Mouse (Mus musculus): ENCODE measurements around the gene Shkbp1. TPM values are rescaled to one million over a fixed set of nuclear protein-coding genes. Genes with fewer than 3 reads are reported as not detected.

Gene Shkbp1
- total RNA-seq, 2 experiments from 2014 or later = 24.7 to 27.9 TPM

- intact Hi-C loops (cut with DNase I) = no loop called here
- DNase-seq (ENCODE audit: extremely low spot score in 1 of 2, low spot score in 2 of 2) = peak in 1 of 2 experiments; percentile 33
Observed at GRCm38 (mm10) chr7:27339114-27339513, 16.7 kb downstream of the Shkbp1 start.

- peak in 1 of 2 experiments; percentile 56 for DNase-seq (ENCODE audit: extremely low spot score in 1 of 2, low spot score in 2 of 2)
- intact Hi-C loops (cut with DNase I) = no loop called here
Observed at GRCm38 (mm10) chr7:27337175-27337853, 18.5 kb downstream of the Shkbp1 start, which contains the start of gene Ltbp4. Ltbp4 (minus strand) TSS chr7:27337692.

GRCm38 (mm10) chr7:27335928-27336823 lies 19.6 kb downstream of the Shkbp1 start:
- intact Hi-C loops (cut with DNase I) = no loop called here
- DNase-seq (ENCODE audit: extremely low spot score in 1 of 2, low spot score in 2 of 2) = peak; percentile 88 to 90

DNA sequence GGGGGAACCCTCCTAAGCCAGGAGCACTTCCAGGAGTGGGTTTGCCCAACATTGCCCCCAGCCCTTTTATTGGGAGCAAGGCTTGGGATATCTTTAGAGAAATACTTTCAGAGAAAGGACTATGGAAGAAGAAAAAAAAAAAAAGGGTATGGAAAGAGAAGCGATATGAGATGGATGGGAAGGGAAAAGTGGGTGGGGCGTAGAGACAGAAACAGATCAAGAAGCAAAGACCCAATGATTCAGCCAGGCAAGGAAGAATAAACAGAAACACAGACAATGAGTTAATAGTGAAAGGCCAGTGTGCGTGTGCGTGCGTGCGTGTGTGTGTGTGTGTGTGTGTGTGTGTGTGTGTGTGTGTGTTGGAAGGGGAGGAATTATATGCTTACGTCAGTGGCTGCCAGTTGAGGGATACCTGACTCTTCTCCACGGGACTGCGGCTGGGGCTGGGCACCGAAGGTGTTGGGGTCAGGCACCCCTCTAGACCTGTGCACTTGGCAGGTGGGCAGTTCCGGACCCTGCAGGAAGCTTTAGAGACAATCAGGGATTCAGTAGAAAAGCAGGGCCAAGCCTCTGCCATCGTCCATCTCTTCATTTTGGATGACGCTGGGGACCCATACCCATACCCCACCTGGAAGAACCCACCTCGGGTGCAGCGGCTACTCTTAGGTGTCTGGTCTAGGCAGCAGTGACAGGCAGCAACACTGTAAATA lies 20.7 kb downstream of the Shkbp1 start:
- DNase-seq (ENCODE audit: extremely low spot score in 1 of 2, low spot score in 2 of 2) = peak in 1 of 2 experiments; percentile 38
- intact Hi-C loops (cut with DNase I) = no loop called here

DNA sequence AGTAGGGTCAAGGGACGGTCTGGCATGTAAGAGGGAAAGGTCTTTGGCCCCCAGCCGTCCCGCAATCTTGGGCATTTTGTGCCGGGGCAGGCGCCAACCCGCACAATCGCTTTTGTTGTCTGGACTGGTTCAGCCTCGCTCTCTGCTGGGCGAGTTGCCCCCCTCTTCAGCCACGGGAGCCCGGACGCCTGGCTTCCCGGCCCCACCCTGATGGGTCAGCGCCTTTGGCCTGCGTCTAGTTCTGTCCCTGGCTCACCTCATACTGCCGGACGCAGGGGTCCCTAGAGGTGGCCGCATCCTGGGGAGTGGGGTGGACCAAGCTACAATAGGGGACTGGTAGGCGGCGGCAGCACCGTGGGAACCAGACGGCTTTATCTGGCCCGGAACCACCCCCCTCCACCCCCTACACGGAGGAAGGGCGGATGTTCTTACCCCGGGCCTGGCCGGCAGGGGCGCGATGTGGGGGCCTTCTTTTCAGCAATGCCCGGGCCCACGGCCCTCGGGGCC lies 21.4 kb downstream of the Shkbp1 start:
- intact Hi-C loops (cut with DNase I) = no loop called here
- peak in 1 of 2 experiments; percentile 81 for DNase-seq (ENCODE audit: extremely low spot score in 1 of 2, low spot score in 2 of 2)

- intact Hi-C loops (cut with DNase I) = loop anchor here (2.0 kb wide), 1 partner anchor 61 kb away; no protein-coding TSS in a partner anchor
- peak in 1 of 2 experiments; percentile 69 for DNase-seq (ENCODE audit: extremely low spot score in 1 of 2, low spot score in 2 of 2)
Observed at GRCm38 (mm10) chr7:27333316-27333941, 22.4 kb downstream of the Shkbp1 start.

GRCm38 (mm10) chr7:27332353-27333199 lies 23.2 kb downstream of the Shkbp1 start:
- intact Hi-C loops (cut with DNase I) = loop anchor here (2.0 kb wide), 1 partner anchor 62 kb away; no protein-coding TSS in a partner anchor
- DNase-seq (ENCODE audit: extremely low spot score in 1 of 2, low spot score in 2 of 2) = peak; percentile 69 to 90

- DNase-seq (ENCODE audit: extremely low spot score in 1 of 2, low spot score in 2 of 2) = peak in 1 of 2 experiments; percentile 32
- intact Hi-C loops (cut with DNase I) = loop anchor here (2.0 kb wide), 1 partner anchor 63 kb away; no protein-coding TSS in a partner anchor
Observed at GRCm38 (mm10) chr7:27331854-27332253, 24.0 kb downstream of the Shkbp1 start.

GRCm38 (mm10) chr7:27331541-27331851 lies 24.3 kb downstream of the Shkbp1 start:
- intact Hi-C loops (cut with DNase I) = no loop called here
- DNase-seq (ENCODE audit: extremely low spot score in 1 of 2, low spot score in 2 of 2) = peak in 1 of 2 experiments; percentile 57

GRCm38 (mm10) chr7:27330709-27331540 lies 24.9 kb downstream of the Shkbp1 start:
- DNase-seq (ENCODE audit: extremely low spot score in 1 of 2, low spot score in 2 of 2) = peak in 1 of 2 experiments; percentile 93
- intact Hi-C loops (cut with DNase I) = no loop called here

GRCm38 (mm10) chr7:27329981-27330380 lies 25.8 kb downstream of the Shkbp1 start:
- no peak for DNase-seq (ENCODE audit: extremely low spot score in 1 of 2, low spot score in 2 of 2)
- intact Hi-C loops (cut with DNase I) = no loop called here

DNA sequence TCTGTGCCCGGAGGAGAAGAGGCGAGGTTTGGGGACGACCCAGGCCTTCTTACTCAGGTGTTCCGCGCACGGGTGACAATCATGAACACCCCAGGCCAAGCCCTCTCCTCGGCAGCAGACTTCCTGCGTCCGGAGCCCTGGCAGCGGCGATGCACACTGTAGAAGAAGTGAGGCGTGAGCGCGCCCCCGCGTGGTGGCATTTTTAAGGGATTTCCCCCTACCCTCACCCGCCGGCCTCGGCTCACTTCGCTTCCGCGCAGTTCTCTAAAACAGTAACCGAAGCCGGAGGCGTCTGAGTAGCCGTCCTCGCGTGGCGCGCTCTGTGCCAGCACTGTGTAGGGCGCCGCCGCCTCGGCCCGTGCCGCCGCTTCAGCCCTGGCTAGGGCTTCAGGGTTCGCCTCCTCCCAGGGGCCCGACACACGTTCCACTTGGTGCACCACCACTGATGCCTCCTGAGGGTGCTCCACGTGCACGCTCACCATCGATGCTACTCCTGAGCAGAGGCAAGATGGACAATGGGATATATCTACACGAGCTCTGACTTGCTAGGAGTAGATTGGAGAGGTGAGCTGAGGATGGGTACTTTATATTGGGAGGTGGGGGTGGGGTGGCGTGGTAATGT lies 26.4 kb downstream of the Shkbp1 start:
- DNase-seq (ENCODE audit: extremely low spot score in 1 of 2, low spot score in 2 of 2) = peak; percentile 70 to 88
- intact Hi-C loops (cut with DNase I) = no loop called here

DNA sequence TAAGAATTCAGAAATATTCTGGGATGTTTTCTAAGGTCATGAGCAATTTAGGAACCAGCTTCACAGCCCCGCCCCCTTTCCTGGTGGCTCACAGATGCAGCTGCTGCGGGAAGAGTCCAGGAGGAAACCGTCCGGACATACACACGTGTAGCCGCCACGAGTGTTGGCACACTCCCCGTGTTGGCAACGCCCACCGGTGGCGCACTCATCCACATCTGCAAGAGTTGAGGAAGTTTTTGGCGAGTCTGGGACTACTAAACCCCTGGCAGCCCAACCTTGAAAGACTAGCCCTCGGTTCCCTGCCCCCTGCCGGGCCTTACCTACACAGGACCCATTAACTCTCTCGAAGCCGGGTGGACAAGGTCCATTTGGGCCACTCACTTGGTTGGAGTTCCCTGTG lies 27.2 kb downstream of the Shkbp1 start:
- intact Hi-C loops (cut with DNase I) = no loop called here
- DNase-seq (ENCODE audit: extremely low spot score in 1 of 2, low spot score in 2 of 2) = no peak

- intact Hi-C loops (cut with DNase I) = no loop called here
- no peak for DNase-seq (ENCODE audit: extremely low spot score in 1 of 2, low spot score in 2 of 2)
Observed at GRCm38 (mm10) chr7:27328161-27328560, 27.7 kb downstream of the Shkbp1 start.

DNA sequence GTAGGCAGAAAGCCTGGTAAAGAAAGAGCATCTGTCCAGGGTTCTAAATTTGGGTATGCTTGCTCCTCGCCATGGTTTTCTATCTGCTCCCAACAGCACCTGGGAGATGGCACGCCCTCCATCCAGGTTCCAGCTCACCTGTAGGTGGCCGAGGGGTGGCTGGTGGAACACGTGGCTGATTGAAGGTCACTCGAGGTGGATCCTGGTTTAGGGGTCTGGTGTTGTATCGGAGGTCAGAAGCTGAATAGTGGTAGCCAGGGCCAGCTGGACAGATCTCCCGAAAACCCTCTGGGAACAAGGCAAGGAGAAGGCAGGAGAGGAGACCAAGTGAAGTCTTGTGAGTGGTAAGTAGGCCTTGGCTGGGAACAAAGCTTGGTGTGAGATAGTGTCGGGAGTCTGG lies 28.3 kb downstream of the Shkbp1 start:
- no peak for DNase-seq (ENCODE audit: extremely low spot score in 1 of 2, low spot score in 2 of 2)
- intact Hi-C loops (cut with DNase I) = no loop called here

- intact Hi-C loops (cut with DNase I) = no loop called here
- no peak for DNase-seq (ENCODE audit: extremely low spot score in 1 of 2, low spot score in 2 of 2)
Observed at GRCm38 (mm10) chr7:27326101-27326880, 29.5 kb downstream of the Shkbp1 start.
